Mouse (Mus musculus): ENCODE results near the gene Uvrag. TPM values are rescaled to one million over a fixed set of nuclear protein-coding genes. Genes with fewer than 3 reads are reported as not detected.
A peak's percentile ranks its signal among the peaks of the same experiment; 100 is the strongest.

The Uvrag gene
- total RNA-seq, 4 experiments from 2014 or later = 6.0 to 13.1 (median 11.5) TPM

- no peak for DNase-seq (ENCODE audit: low spot score in 2 of 2)
These were observed 79.8 kb downstream of the Uvrag start for GRCm38 (mm10) chr7:99061056-99061680.

- no peak for DNase-seq (ENCODE audit: low spot score in 2 of 2)
These were observed 80.5 kb downstream of the Uvrag start for GRCm38 (mm10) chr7:99060476-99060875.

- DNase-seq (ENCODE audit: low spot score in 2 of 2) = no peak
These were observed 81.0 kb downstream of the Uvrag start for GRCm38 (mm10) chr7:99059934-99060333.

GRCm38 (mm10) chr7:99057053-99057630 is 83.8 kb downstream of the Uvrag start:
- no peak for DNase-seq (ENCODE audit: low spot score in 2 of 2)

- no peak for DNase-seq (ENCODE audit: low spot score in 2 of 2)
These were observed 87.3 kb downstream of the Uvrag start for GRCm38 (mm10) chr7:99053626-99054025.

GRCm38 (mm10) chr7:99052471-99053241 is 88.3 kb downstream of the Uvrag start:
- no peak for DNase-seq (ENCODE audit: low spot score in 2 of 2)

GRCm38 (mm10) chr7:99050882-99051281 is 90.1 kb downstream of the Uvrag start:
- no peak for DNase-seq (ENCODE audit: low spot score in 2 of 2)

GRCm38 (mm10) chr7:99049897-99050296 is 91.0 kb downstream of the Uvrag start:
- DNase-seq (ENCODE audit: low spot score in 2 of 2) = no peak

- DNase-seq (ENCODE audit: low spot score in 2 of 2) = no peak
These were observed 94.3 kb downstream of the Uvrag start for GRCm38 (mm10) chr7:99046545-99047206.

GRCm38 (mm10) chr7:99045525-99045924 is 95.4 kb downstream of the Uvrag start:
- DNase-seq (ENCODE audit: low spot score in 2 of 2) = no peak

GRCm38 (mm10) chr7:99043923-99044322 is 97.0 kb downstream of the Uvrag start:
- DNase-seq (ENCODE audit: low spot score in 2 of 2) = no peak

GRCm38 (mm10) chr7:99043322-99043721 is 97.6 kb downstream of the Uvrag start:
- DNase-seq (ENCODE audit: low spot score in 2 of 2) = no peak

GRCm38 (mm10) chr7:99041818-99042217 is 99.1 kb downstream of the Uvrag start:
- DNase-seq (ENCODE audit: low spot score in 2 of 2) = no peak

GRCm38 (mm10) chr7:99039912-99040311 is 101.0 kb downstream of the Uvrag start:
- no peak for DNase-seq (ENCODE audit: low spot score in 2 of 2)

- no peak for DNase-seq (ENCODE audit: low spot score in 2 of 2)
These were observed 104.7 kb downstream of the Uvrag start for GRCm38 (mm10) chr7:99036284-99036683.

- no peak for DNase-seq (ENCODE audit: low spot score in 2 of 2)
These were observed 106.0 kb downstream of the Uvrag start for GRCm38 (mm10) chr7:99034909-99035308.

GRCm38 (mm10) chr7:99033838-99034237 is 107.1 kb downstream of the Uvrag start:
- DNase-seq (ENCODE audit: low spot score in 2 of 2) = no peak

GRCm38 (mm10) chr7:99033314-99033713 is 107.6 kb downstream of the Uvrag start:
- DNase-seq (ENCODE audit: low spot score in 2 of 2) = peak in 1 of 2 experiments; percentile 17

GRCm38 (mm10) chr7:99032051-99032450 is 108.9 kb downstream of the Uvrag start:
- no peak for DNase-seq (ENCODE audit: low spot score in 2 of 2)

GRCm38 (mm10) chr7:99028108-99028507 is 112.8 kb downstream of the Uvrag start:
- no peak for DNase-seq (ENCODE audit: low spot score in 2 of 2)

GRCm38 (mm10) chr7:99027185-99027584 is 113.8 kb downstream of the Uvrag start:
- no peak for DNase-seq (ENCODE audit: low spot score in 2 of 2)

GRCm38 (mm10) chr7:99025989-99026388 is 115.0 kb downstream of the Uvrag start:
- DNase-seq (ENCODE audit: low spot score in 2 of 2) = no peak
